Mouse (Mus musculus) liver, adult 2 months (tissue): ENCODE results near the gene Dlg2.

Experiments used
- CTCF ChIP-seq: fragments of 200-500 bp; IDR thresholded peaks from 2 replicates; pipeline ENCODE4 v1.5.1; 2011; ENCODE audit warnings: low read depth, low read length, control low read depth
- POLR2A ChIP-seq: fragments of 200-500 bp; IDR thresholded peaks from 2 replicates; pipeline ENCODE4 v1.6.1; 2011; ENCODE audit warnings: low read length, control low read depth; ENCODE audit not compliant: insufficient read depth; ENCODE audit errors: extremely low read depth

- no peak for TF ChIP-seq CTCF
- no peak for TF ChIP-seq POLR2A
These were observed 1081.1 kb downstream of the Dlg2 start for GRCm38 (mm10) chr7:91557582-91557981.
